Mouse (Mus musculus) neural tube, embryonic 13.5 days (tissue): ENCODE results near the gene Gm14214. TPM values are rescaled to one million over a fixed set of nuclear protein-coding genes. Genes with fewer than 3 reads are reported as not detected.

Source experiments
- ATAC-seq: fragments of 200-750 bp; cut with Nextera tagmentation; 2 replicates; pipeline ENCODE4 v1.8.0; 2017; ENCODE audit warnings: low read depth, mild to moderate bottlenecking, moderate TSS enrichment, moderate library complexity
- H3K27ac ChIP-seq: fragments of 300-500 bp; sonication (generic); replicated peaks from 2 replicates; pipeline ENCODE4 v1.5.1; 2015; ENCODE audit warnings: moderate library complexity, mild to moderate bottlenecking, inconsistent platforms
- H3K27me3 ChIP-seq: fragments of 300-500 bp; sonication (generic); 2 replicates; pipeline ENCODE4 v1.6.1; 2015; ENCODE audit warnings: mild to moderate bottlenecking, inconsistent platforms
- H3K36me3 ChIP-seq: fragments of 300-500 bp; sonication (generic); 2 replicates; pipeline ENCODE4 v1.6.1; 2015; ENCODE audit warnings: mild to moderate bottlenecking, inconsistent platforms
- H3K4me1 ChIP-seq: fragments of 300-500 bp; sonication (generic); replicated peaks from 2 replicates; pipeline ENCODE4 v1.6.1; 2015; ENCODE audit warnings: inconsistent platforms
- H3K4me2 ChIP-seq: fragments of 300-500 bp; sonication (generic); 2 replicates; pipeline ENCODE4 v1.6.1; 2015; ENCODE audit warnings: inconsistent platforms, mild to moderate bottlenecking, moderate library complexity
- H3K4me3 ChIP-seq: fragments of 300-500 bp; sonication (generic); 2 replicates; pipeline ENCODE4 v1.5.1; 2015; ENCODE audit warnings: mild to moderate bottlenecking, inconsistent platforms
- H3K9ac ChIP-seq: fragments of 300-500 bp; sonication (generic); 2 replicates; pipeline ENCODE4 v1.6.1; 2015; ENCODE audit warnings: moderate library complexity, mild to moderate bottlenecking, inconsistent platforms
- H3K9me3 ChIP-seq: fragments of 300-500 bp; sonication (generic); 2 replicates; pipeline ENCODE4 v1.6.1; 2016; ENCODE audit warnings: inconsistent platforms
- WGBS: fragments of 180-500 bp; shearing (Covaris S2); methylation state at CpG from one replicate; pipeline ENCODE4 v1.1.7; 2015; 5-methylcytosine and 5-hydroxymethylcytosine counted together
- polyA plus RNA-seq: library from polyadenylated mRNA; unstranded; fragments of >200 nt; fragmentation: Nextera tagmentation; extraction: Ambion mirVana; gene quantifications from 2 replicates; pipeline ENCODE4 v1.2.1, GENCODE M21; 2015

The Gm14214 gene
- not detected in 2 replicates for polyA plus RNA-seq

- Histone ChIP-seq H3K27me3 (no peaks in the 10 kb centered on the region), H3K4me1 (peaks cover 5% of the 10 kb centered on the region; the same call in 1 of the 2 replicates), H3K27ac (no peak within 1 kb of the TSS), H3K9ac (no peak within 1 kb of the TSS), H3K9me3 (no peaks in the 10 kb centered on the region), H3K4me3 (no peak within 1 kb of the TSS), H3K4me2 (no peak within 1 kb of the TSS), H3K36me3 (no peaks in the 10 kb centered on the region)
- no peak for ATAC-seq
These were observed at the start of gene Gm14214 for GRCm38 (mm10) chr2:154769930-154770329. Gene Gm14214 (minus strand): TSS chr2:154770030.

DNA sequence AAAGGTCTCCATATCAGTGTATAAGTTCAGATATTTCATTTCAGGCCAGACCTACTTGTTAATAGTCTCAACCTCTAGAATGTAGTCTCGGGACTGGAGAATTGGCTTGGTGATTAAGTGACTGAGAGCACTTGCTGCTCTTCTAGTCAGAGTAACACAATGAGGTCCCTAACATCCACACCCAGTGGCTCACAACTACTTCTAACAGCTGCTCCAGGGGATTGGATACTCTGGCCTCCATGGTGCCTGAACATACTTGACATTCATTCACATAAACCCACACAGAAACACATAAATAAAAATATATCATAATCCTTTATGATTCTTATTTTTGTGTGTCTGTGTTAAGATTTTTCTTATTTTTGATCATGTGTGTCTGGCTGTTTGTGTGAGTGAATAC, 48.8 kb upstream of the Gm14214 start:
- ATAC-seq, result no peak
- Histone ChIP-seq H3K27me3 (no peaks in the 10 kb centered on the region), H3K4me1 (peaks cover 18% of the 10 kb centered on the region), H3K27ac (no peak overlapping the region), H3K4me2 (no peak overlapping the region), H3K4me3 (no peak overlapping the region), H3K36me3 (no peaks in the 10 kb centered on the region), H3K9ac (no peak overlapping the region), H3K9me3 (no peaks in the 10 kb centered on the region)
- WGBS, result 75% methylated on average over 1 of the region's 1 CpGs

DNA sequence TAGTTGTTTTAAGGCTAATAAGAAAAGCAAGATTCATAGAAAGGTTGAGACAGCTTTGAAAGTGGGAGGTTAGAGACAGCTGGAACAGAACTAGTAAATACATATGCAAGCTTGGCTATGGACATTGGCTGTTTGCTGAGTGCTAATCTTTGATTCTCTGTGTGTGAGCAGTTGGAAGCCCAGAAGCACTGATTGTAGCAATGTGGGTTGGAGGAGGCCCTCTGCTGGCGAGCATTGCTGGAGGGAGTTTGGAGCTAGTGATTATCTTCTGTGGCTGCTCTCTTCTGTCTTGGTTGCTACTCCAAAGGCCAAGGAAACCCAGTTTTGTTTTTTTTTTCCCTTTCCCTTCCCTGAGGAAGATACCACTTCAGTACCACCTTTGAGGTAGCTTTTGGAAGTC, 48.0 kb upstream of the Gm14214 start:
- Histone ChIP-seq H3K4me3 (no peak overlapping the region), H3K27ac (peak overlapping the region; percentile 70; the same call in 1 of the 2 replicates), H3K4me2 (no peak overlapping the region), H3K36me3 (no peaks in the 10 kb centered on the region), H3K9ac (no peak overlapping the region), H3K27me3 (no peaks in the 10 kb centered on the region), H3K9me3 (no peaks in the 10 kb centered on the region), H3K4me1 (peaks cover 18% of the 10 kb centered on the region)
- 43% methylated on average over 1 of the region's 1 CpGs for WGBS
- no peak for ATAC-seq

- Histone ChIP-seq H3K27ac (peak overlapping the region; percentile 70), H3K36me3 (no peaks in the 10 kb centered on the region), H3K4me1 (peaks cover 18% of the 10 kb centered on the region), H3K9ac (no peak overlapping the region), H3K4me2 (peak overlapping the region; percentile 28; the same call in 1 of the 2 replicates), H3K27me3 (no peaks in the 10 kb centered on the region), H3K4me3 (no peak overlapping the region), H3K9me3 (no peaks in the 10 kb centered on the region)
- ATAC-seq, result peak; percentile 43
- WGBS, result 39% methylated on average over 3 of the region's 3 CpGs
These were observed 47.3 kb upstream of the Gm14214 start for GRCm38 (mm10) chr2:154817089-154817488.

- peaks cover 33% of the 10 kb centered on the region for H3K4me1 ChIP-seq
- no peak overlapping the region for H3K4me3 ChIP-seq
- no peaks in the 10 kb centered on the region for H3K36me3 ChIP-seq
- H3K27me3 ChIP-seq, result no peaks in the 10 kb centered on the region
- H3K9me3 ChIP-seq, result no peaks in the 10 kb centered on the region
- H3K27ac ChIP-seq, result no peak overlapping the region
- WGBS, result 87% methylated on average over 2 of the region's 2 CpGs
- no peak for ATAC-seq
- no peak overlapping the region for H3K9ac ChIP-seq
- no peak overlapping the region for H3K4me2 ChIP-seq
These were observed 43.6 kb upstream of the Gm14214 start for GRCm38 (mm10) chr2:154813426-154813825.

- Histone ChIP-seq H3K4me2 (no peak overlapping the region), H3K36me3 (no peaks in the 10 kb centered on the region), H3K27me3 (no peaks in the 10 kb centered on the region), H3K9ac (no peak overlapping the region), H3K4me1 (0 out of 2 replicates have a peak, but pooled peaks cover 15% of the 10 kb centered on the region), H3K4me3 (no peak overlapping the region), H3K27ac (no peak overlapping the region), H3K9me3 (no peaks in the 10 kb centered on the region)
- no peak for ATAC-seq
- WGBS, result 79% methylated on average over 1 of the region's 1 CpGs
These were observed 41.0 kb upstream of the Gm14214 start for GRCm38 (mm10) chr2:154810821-154811220.

DNA sequence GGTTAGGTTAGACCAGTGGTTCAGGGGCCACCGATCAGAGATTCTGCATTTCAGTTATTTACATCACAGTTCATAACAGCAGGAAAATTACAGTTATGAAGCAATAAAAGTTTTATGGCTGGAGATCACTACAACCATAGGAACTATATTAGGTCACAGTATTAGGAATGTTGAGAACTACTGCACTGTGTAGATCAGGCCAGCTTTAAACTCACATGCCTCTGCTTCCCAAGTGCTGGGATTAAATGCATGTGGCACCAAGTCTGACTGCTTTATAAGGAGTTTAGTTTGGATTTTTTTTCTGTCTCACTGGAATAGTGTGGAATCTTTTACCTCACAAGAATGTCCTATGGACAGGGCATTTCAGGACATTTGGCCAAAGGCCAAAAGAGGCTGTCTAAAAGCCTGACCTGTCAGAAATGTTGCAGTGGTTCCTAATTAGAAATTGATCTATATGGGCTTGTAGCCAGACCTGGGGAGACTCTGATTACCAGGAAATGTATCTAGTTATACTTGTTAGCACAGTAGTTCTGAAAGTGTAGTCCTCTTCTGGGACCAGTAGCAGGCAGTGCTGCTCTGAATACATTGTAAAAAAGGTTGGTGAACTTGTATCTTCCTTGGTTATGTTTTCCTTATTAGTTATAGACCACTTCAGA, 39.4 kb upstream of the Gm14214 start:
- 92% methylated on average over 1 of the region's 1 CpGs for WGBS
- H3K4me1 ChIP-seq, result peaks cover 18% of the 10 kb centered on the region; the same call in 1 of the 2 replicates
- H3K27ac ChIP-seq, result no peak overlapping the region
- H3K9ac ChIP-seq, result no peak overlapping the region
- H3K4me2 ChIP-seq, result no peak overlapping the region
- H3K36me3 ChIP-seq, result no peaks in the 10 kb centered on the region
- H3K9me3 ChIP-seq, result no peaks in the 10 kb centered on the region
- ATAC-seq, result no peak
- no peak overlapping the region for H3K4me3 ChIP-seq
- H3K27me3 ChIP-seq, result no peaks in the 10 kb centered on the region

- ATAC-seq, result no peak
- Histone ChIP-seq H3K27me3 (no peaks in the 10 kb centered on the region), H3K9me3 (no peaks in the 10 kb centered on the region), H3K4me1 (peaks cover 23% of the 10 kb centered on the region), H3K4me2 (no peak overlapping the region), H3K27ac (no peak overlapping the region), H3K36me3 (no peaks in the 10 kb centered on the region), H3K4me3 (no peak overlapping the region), H3K9ac (no peak overlapping the region)
- WGBS, result 84% methylated on average over 1 of the region's 1 CpGs
These were observed 37.9 kb upstream of the Gm14214 start for GRCm38 (mm10) chr2:154807689-154808088.

- Histone ChIP-seq H3K9ac (no peak overlapping the region), H3K27me3 (no peaks in the 10 kb centered on the region), H3K4me1 (peaks cover 13% of the 10 kb centered on the region), H3K27ac (peak overlapping the region; percentile 18; the same call in 1 of the 2 replicates), H3K9me3 (no peaks in the 10 kb centered on the region), H3K36me3 (no peaks in the 10 kb centered on the region), H3K4me2 (no peak overlapping the region), H3K4me3 (no peak overlapping the region)
- 65% methylated on average over 4 of the region's 4 CpGs for WGBS
- ATAC-seq, result no peak
These were observed 34.0 kb upstream of the Gm14214 start for GRCm38 (mm10) chr2:154803845-154804244.

- H3K27me3 ChIP-seq, result no peaks in the 10 kb centered on the region
- no peaks in the 10 kb centered on the region for H3K36me3 ChIP-seq
- WGBS, result 78% methylated on average over 1 of the region's 1 CpGs
- no peak overlapping the region for H3K27ac ChIP-seq
- H3K4me2 ChIP-seq, result no peak overlapping the region
- no peak overlapping the region for H3K9ac ChIP-seq
- H3K9me3 ChIP-seq, result no peaks in the 10 kb centered on the region
- H3K4me1 ChIP-seq, result peaks cover 9% of the 10 kb centered on the region
- no peak for ATAC-seq
- no peak overlapping the region for H3K4me3 ChIP-seq
These were observed 33.5 kb upstream of the Gm14214 start for GRCm38 (mm10) chr2:154803372-154803771.

DNA sequence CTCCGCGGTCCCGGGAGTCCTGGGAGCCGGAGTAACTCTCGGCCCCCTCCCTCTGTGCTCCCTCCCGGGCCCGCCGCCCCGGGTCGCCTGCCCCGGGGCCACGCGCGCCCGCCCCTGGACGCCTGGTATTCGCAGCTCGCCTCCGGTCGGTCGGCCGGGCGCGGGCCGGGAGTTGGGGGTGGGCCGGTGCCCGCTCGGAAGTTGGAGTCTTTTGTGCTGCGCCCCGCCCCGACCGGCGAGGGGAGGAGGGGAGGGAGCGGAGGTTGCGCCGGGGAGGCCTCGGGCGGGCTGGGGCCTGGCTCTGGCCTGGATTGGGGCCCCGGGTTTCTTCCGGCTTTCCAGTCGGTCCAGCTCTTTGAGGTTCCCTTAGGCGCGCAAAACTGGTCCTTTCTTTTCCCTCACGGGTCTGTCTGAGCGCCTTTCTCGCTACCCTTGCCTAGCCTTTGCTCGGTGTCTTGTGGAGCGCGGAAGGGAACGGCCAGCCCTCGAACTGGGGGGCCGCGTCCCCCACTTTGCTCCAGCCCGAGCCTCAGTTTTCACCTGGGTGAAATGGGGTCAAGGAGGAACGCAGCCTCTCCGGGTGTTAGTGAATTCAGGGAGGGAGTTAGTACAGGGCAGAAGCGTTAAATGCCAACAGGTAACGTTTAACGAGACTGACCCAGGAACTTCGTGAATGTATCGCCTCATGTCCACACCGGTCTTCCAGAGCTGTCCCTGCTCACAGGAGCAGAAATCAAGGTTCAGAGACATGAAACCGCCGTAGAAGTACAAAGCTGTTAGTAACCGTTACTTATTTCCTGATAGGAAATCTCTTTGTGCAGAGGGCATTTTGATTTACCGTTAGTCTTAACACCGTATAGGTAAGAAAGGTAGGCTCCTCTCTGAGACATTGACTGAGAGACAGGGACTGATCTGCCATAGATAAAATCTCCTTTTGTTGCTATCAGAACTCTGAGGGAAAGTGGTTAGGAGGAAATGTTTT, 22.1 kb upstream of the Gm14214 start:
- 2% methylated on average over 64 of the region's 67 CpGs for WGBS

More for the DNA sequence above, 22.1 kb upstream of the Gm14214 start:
- Histone ChIP-seq H3K4me3 (peak overlapping the region; percentile 98), H3K4me2 (peak overlapping the region; percentile 98), H3K27me3 (no peaks in the 10 kb centered on the region), H3K4me1 (peaks cover 38% of the 10 kb centered on the region), H3K9me3 (no peaks in the 10 kb centered on the region), H3K27ac (peak overlapping the region; percentile 99), H3K9ac (peak overlapping the region; percentile 94), H3K36me3 (no peaks in the 10 kb centered on the region)
- ATAC-seq, result peak; percentile 34
